Mouse (Mus musculus): Measurements from ENCODE around the gene Adcy2.

- no peak for TF ChIP-seq GATA1 (IDR thresholded peaks at IDR 0.05; ENCODE audit: borderline replicate concordance, low read length)
- TF ChIP-seq FLI1 (IDR thresholded peaks at IDR 0.05; ENCODE audit: low read length) = no peak
Measured at GRCm38 (mm10) chr13:68984000-68984399, 15.3 kb downstream of the Adcy2 start.

Data from megakaryocyte, embryonic 14.5 days (primary cell).